Mouse (Mus musculus) neural tube, embryonic 15.5 days (tissue): ENCODE data around the gene Rere. TPM values are rescaled to one million over a fixed set of nuclear protein-coding genes. Genes with fewer than 3 reads are reported as not detected.
A peak's percentile ranks its signal among the peaks of the same experiment; 100 is the strongest.
"Not testable (repeated sequence)": the region's sequence is repeated elsewhere in the genome, so short reads cannot be mapped to it uniquely, and the experiment has no call there.

Experiments used
- ATAC-seq: fragments of 200-750 bp; cut with Nextera tagmentation; 2 replicates; pipeline ENCODE4 v1.8.0; 2017; ENCODE audit warnings: mild to moderate bottlenecking, moderate TSS enrichment, moderate library complexity; ENCODE audit not compliant: low FRiP score
- H3K27ac ChIP-seq: fragments of 300-500 bp; sonication (generic); replicated peaks from 2 replicates; pipeline ENCODE4 v1.5.1; 2015; ENCODE audit warnings: mild to moderate bottlenecking, inconsistent platforms
- H3K27me3 ChIP-seq: fragments of 300-500 bp; sonication (generic); replicated peaks from 2 replicates; pipeline ENCODE4 v1.6.1; 2015; ENCODE audit warnings: inconsistent platforms
- H3K36me3 ChIP-seq: fragments of 300-500 bp; sonication (generic); 2 replicates; pipeline ENCODE4 v1.6.1; 2015; ENCODE audit warnings: inconsistent platforms
- H3K4me1 ChIP-seq: fragments of 300-500 bp; sonication (generic); 2 replicates; pipeline ENCODE4 v1.6.1; 2015; ENCODE audit warnings: inconsistent platforms
- H3K4me2 ChIP-seq: fragments of 300-500 bp; sonication (generic); 2 replicates; pipeline ENCODE4 v1.6.1; 2015; ENCODE audit warnings: inconsistent platforms, mild to moderate bottlenecking, moderate library complexity
- H3K4me3 ChIP-seq: fragments of 300-500 bp; sonication (generic); replicated peaks from 2 replicates; pipeline ENCODE4 v1.5.1; 2015; ENCODE audit warnings: mild to moderate bottlenecking, inconsistent platforms
- H3K9ac ChIP-seq: fragments of 300-500 bp; sonication (generic); replicated peaks from 2 replicates; pipeline ENCODE4 v1.6.1; 2015; ENCODE audit warnings: mild to moderate bottlenecking, inconsistent platforms
- H3K9me3 ChIP-seq: fragments of 300-500 bp; sonication (generic); replicated peaks from 2 replicates; pipeline ENCODE4 v1.6.1; 2016; ENCODE audit warnings: inconsistent platforms
- WGBS: fragments of 180-500 bp; shearing (Covaris S2); methylation state at CpG from one replicate; pipeline ENCODE4 v1.1.7; 2015; ENCODE audit warnings: mixed read lengths; 5-methylcytosine and 5-hydroxymethylcytosine counted together
- polyA plus RNA-seq: library from polyadenylated mRNA; unstranded; fragments of >200 nt; fragmentation: Nextera tagmentation; extraction: Ambion mirVana; gene quantifications from 2 replicates; pipeline ENCODE4 v1.2.1, GENCODE M21; 2015

The Rere gene
- polyA plus RNA-seq, 1 experiment from 2014 or later, result 34.6 TPM

GRCm38 (mm10) chr4:150531869-150532268 lies 250.4 kb downstream of the Rere start:
- Histone ChIP-seq H3K27me3 (no peaks in the 10 kb centered on the region), H3K27ac (peak overlapping the region; percentile 34), H3K4me2 (no peak overlapping the region), H3K36me3 (peaks cover 20% of the 10 kb centered on the region), H3K4me1 (peaks cover 25% of the 10 kb centered on the region), H3K9ac (no peak overlapping the region), H3K4me3 (no peak overlapping the region), H3K9me3 (no peaks in the 10 kb centered on the region)
- 62% methylated on average over 7 of the region's 7 CpGs for WGBS
- no peak; the same call in 1 of the 2 replicates for ATAC-seq

DNA sequence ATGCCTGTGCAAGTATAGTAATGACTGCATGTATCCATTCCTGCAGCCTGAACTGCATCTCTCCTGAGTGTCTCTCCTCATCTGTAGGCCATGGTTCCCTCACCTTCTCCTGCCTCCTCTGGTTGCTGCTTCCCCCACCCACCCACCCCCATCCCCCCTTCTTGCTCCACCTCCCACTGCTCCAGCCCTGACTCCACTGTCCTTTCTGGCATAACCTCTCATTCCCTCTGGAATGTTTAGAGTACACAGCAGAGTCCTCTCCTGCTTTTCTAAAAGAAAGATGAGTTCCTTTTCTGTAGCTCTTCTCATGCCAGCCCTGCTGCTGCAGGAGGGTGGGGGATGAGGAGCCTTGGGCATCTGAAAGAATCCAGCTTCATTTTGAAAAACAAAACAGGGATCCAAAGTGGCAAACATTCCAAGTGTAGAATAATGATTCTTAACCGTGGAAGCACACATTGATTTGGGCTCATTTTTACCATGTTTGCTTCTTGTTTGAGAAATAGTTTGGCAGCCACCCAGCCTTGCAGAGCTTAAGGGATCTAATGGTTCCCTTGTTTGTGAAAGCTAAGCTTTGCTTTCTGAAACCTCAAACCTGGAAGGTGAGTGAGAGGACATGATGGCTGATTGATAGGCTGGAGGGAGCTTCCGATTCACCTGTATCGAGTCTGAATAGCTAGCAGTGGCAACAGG lies 255.5 kb downstream of the Rere start:
- Histone ChIP-seq H3K27me3 (no peaks in the 10 kb centered on the region), H3K9me3 (no peaks in the 10 kb centered on the region), H3K4me2 (no peak overlapping the region), H3K4me3 (no peak overlapping the region), H3K27ac (peak overlapping the region; percentile 69), H3K4me1 (peaks cover 25% of the 10 kb centered on the region), H3K9ac (no peak overlapping the region), H3K36me3 (peaks cover 21% of the 10 kb centered on the region)
- 71% methylated on average over 3 of the region's 3 CpGs for WGBS
- ATAC-seq, result no peak

DNA sequence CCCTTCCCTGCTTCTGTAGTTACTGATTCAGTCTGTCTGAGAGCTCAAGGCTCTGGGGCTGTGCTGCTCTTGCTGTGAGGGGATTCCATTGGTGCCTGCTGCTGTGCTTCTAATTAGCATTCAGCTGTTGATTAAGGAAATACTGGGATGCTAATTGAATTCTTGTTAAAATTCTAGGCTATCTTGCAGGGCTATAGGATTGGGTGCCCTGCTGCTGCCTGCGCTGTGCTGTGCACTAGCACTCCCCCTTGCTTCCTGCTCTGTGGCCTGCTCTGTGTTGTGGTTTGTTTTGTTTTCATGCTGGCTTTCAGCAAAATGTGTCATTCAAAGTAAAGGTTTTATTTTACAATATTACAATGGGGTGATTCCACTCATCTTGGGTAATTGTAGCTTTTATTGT lies 258.4 kb downstream of the Rere start:
- peak; percentile 77 for ATAC-seq
- WGBS, result 33% methylated on average over 1 of the region's 1 CpGs
- Histone ChIP-seq H3K9ac (no peak overlapping the region), H3K4me1 (peaks cover 27% of the 10 kb centered on the region), H3K4me3 (no peak overlapping the region), H3K36me3 (peaks cover 22% of the 10 kb centered on the region), H3K27ac (peak overlapping the region; percentile 54), H3K9me3 (no peaks in the 10 kb centered on the region), H3K27me3 (no peaks in the 10 kb centered on the region), H3K4me2 (no peak overlapping the region)

- Histone ChIP-seq H3K4me3 (no peak overlapping the region), H3K4me1 (peaks cover 27% of the 10 kb centered on the region), H3K9me3 (no peaks in the 10 kb centered on the region), H3K9ac (no peak overlapping the region), H3K4me2 (no peak overlapping the region), H3K36me3 (peaks cover 16% of the 10 kb centered on the region), H3K27me3 (no peaks in the 10 kb centered on the region), H3K27ac (peak overlapping the region; percentile 66; the same call in 1 of the 2 replicates)
- 23% methylated on average over 4 of the region's 5 CpGs for WGBS
- no peak for ATAC-seq
These were observed 259.1 kb downstream of the Rere start for GRCm38 (mm10) chr4:150540392-150541094.

GRCm38 (mm10) chr4:150544231-150544630 lies 262.8 kb downstream of the Rere start:
- H3K36me3 ChIP-seq, result peaks cover 17% of the 10 kb centered on the region
- peak overlapping the region; percentile 38; the same call in 1 of the 2 replicates for H3K27ac ChIP-seq
- 83% methylated on average over 7 of the region's 7 CpGs for WGBS
- H3K4me2 ChIP-seq, result no peak overlapping the region
- no peak for ATAC-seq
- H3K4me1 ChIP-seq, result peaks cover 17% of the 10 kb centered on the region
- no peaks in the 10 kb centered on the region for H3K9me3 ChIP-seq
- H3K27me3 ChIP-seq, result no peaks in the 10 kb centered on the region
- no peak overlapping the region for H3K4me3 ChIP-seq
- H3K9ac ChIP-seq, result no peak overlapping the region

- peaks cover 17% of the 10 kb centered on the region for H3K36me3 ChIP-seq
- 80% methylated on average over 10 of the region's 10 CpGs for WGBS
- no peak for ATAC-seq
- H3K4me1 ChIP-seq, result peaks cover 13% of the 10 kb centered on the region
- no peak overlapping the region for H3K4me2 ChIP-seq
- no peaks in the 10 kb centered on the region for H3K27me3 ChIP-seq
- H3K9ac ChIP-seq, result no peak overlapping the region
- no peaks in the 10 kb centered on the region for H3K9me3 ChIP-seq
- H3K27ac ChIP-seq, result peak overlapping the region; percentile 38
- no peak overlapping the region for H3K4me3 ChIP-seq
These were observed 263.3 kb downstream of the Rere start for GRCm38 (mm10) chr4:150544652-150545258.

DNA sequence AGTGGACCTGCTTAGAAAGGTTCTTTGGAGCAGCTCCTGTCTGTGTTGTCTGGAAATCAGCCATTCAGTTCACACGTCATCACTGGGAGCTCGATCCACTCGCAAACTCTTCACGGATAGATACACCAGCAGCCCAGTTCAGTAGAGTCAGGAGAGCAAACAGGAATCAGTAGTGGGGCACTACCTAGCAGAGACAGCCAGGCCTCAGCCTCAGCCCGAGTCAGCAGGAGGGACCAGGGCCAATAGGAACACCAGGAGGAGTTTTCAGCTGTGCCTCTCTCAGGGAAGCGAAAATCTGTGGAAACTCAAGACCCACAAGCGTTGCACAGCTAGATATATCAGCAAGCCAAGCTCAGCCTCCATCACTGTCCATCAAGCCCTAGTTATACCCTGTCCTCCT lies 264.3 kb downstream of the Rere start:
- no peak overlapping the region for H3K4me3 ChIP-seq
- no peaks in the 10 kb centered on the region for H3K9me3 ChIP-seq
- no peak for ATAC-seq
- H3K27me3 ChIP-seq, result no peaks in the 10 kb centered on the region
- H3K36me3 ChIP-seq, result peaks cover 17% of the 10 kb centered on the region
- H3K9ac ChIP-seq, result no peak overlapping the region
- H3K4me2 ChIP-seq, result no peak overlapping the region
- WGBS, result 94% methylated on average over 7 of the region's 7 CpGs
- H3K4me1 ChIP-seq, result peaks cover 10% of the 10 kb centered on the region
- H3K27ac ChIP-seq, result no peak overlapping the region

GRCm38 (mm10) chr4:150546296-150546695 lies 264.9 kb downstream of the Rere start:
- H3K27ac ChIP-seq, H3K27me3 ChIP-seq, H3K4me2 ChIP-seq, H3K9ac ChIP-seq, H3K9me3 ChIP-seq, H3K4me3 ChIP-seq, ATAC-seq: not testable (repeated sequence)
- Histone ChIP-seq H3K4me1 (peaks cover 15% of the 10 kb centered on the region), H3K36me3 (peaks cover 17% of the 10 kb centered on the region)
- WGBS, result 95% methylated on average over 4 of the region's 4 CpGs

DNA sequence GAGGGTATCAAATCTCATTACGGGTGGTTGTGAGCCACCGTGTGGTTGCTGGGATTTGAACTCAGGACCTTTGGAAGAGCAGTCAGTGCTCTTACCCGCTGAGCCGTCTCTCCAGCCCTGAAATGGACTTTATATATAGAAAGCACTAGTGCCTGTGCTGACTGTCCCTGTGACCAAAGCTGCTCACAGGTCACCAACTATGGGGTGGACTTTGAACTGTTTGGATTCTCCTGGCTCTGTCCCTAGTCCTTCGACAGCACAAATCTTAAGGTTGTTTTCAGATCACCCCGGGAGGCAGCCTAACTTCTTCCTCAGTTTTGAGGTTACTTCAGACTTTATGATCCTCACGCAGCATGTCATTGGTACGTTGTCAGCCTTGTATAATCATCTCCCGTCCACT lies 267.9 kb downstream of the Rere start:
- H3K27ac ChIP-seq, result no peak overlapping the region
- H3K36me3 ChIP-seq, result peaks cover 15% of the 10 kb centered on the region
- no peaks in the 10 kb centered on the region for H3K9me3 ChIP-seq
- H3K9ac ChIP-seq, result no peak overlapping the region
- H3K4me2 ChIP-seq, result no peak overlapping the region
- 93% methylated on average over 9 of the region's 9 CpGs for WGBS
- peaks cover 9% of the 10 kb centered on the region for H3K4me1 ChIP-seq
- H3K27me3 ChIP-seq, result no peaks in the 10 kb centered on the region
- no peak for ATAC-seq
- no peak overlapping the region for H3K4me3 ChIP-seq

DNA sequence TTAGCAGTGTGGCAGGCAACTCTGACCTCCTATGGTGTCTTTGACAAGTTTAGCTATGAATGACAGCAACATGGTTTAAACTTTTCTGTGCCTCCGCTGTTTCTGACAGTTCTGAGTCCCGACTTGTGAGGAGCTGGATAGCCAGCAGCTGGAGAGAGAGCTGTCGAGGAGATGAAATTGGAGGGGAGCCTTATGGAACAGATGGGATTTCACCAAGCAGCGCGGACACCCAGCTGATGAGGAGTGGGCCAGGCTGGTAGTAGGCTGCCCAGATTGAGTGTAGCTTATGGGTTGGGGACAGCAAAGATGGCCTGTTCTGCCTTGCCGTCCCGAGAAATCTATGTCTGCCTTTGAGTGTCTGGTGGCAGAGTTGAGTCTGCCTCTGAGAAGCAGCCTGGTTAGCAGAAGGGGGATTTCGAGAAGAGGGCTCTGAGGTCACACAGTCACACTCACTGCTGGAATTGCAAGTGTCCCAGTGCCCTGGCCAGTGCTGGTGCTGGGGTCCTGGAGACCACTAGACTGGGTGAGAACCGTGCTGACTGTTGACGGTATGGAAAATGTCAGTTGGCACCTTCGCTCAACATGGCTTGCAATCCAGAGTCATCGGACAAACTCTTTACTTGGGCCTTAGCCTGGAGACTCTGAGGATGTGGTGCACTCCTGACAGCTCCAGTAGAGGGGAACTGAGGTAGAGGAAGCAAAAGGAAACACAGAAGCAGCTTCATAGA lies 268.7 kb downstream of the Rere start:
- Histone ChIP-seq H3K36me3 (peaks cover 15% of the 10 kb centered on the region), H3K27me3 (no peaks in the 10 kb centered on the region), H3K4me1 (peaks cover 8% of the 10 kb centered on the region), H3K9ac (no peak overlapping the region), H3K4me2 (no peak overlapping the region), H3K4me3 (no peak overlapping the region), H3K27ac (0 out of 2 replicates have a peak overlapping the region, but pooled peaks have one; percentile 6), H3K9me3 (no peaks in the 10 kb centered on the region)
- 85% methylated on average over 12 of the region's 12 CpGs for WGBS
- ATAC-seq, result no peak

GRCm38 (mm10) chr4:150551390-150551789 lies 269.9 kb downstream of the Rere start:
- peaks cover 6% of the 10 kb centered on the region for H3K36me3 ChIP-seq
- no peak for ATAC-seq
- H3K4me2 ChIP-seq, result no peak overlapping the region
- peak overlapping the region; percentile 23; the same call in 1 of the 2 replicates for H3K27ac ChIP-seq
- no peaks in the 10 kb centered on the region for H3K27me3 ChIP-seq
- no peak overlapping the region for H3K4me3 ChIP-seq
- no peaks in the 10 kb centered on the region for H3K9me3 ChIP-seq
- WGBS, result 78% methylated on average over 4 of the region's 4 CpGs
- no peak overlapping the region for H3K9ac ChIP-seq
- peaks cover 21% of the 10 kb centered on the region for H3K4me1 ChIP-seq
